Mouse (Mus musculus): ENCODE data around the gene Aurkaip1. TPM values are rescaled to one million over a fixed set of nuclear protein-coding genes. Genes with fewer than 3 reads are reported as not detected.

Aurkaip1 gene
- polyA plus RNA-seq, 1 experiment from 2014 or later, result 170 TPM

DNA sequence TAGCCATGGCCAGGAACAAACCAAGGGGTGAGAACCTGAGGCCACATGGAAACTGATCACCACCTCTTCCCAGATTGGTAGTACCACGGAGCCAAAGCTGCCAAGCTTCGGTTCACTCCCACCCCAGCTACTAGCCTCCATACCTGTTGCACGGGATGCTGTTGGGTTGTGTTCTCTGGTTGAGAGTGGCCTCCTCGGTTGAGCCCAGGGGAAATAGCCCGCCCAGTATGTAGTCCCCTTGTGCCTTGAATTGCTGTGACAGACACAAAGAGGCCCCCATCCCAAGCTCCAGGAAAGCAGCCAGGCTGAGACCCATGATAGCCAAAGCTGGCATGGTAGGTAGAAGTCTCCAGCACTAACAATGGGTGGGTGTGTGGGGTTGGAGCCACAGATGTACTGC is 31.9 kb downstream of the Aurkaip1 start, which contains the start of gene Tas1r3:
Gene Tas1r3 (minus strand): TSS at position 362 of the 400 bp plus-strand sequence.
- Histone ChIP-seq H3K27ac (replicated peaks) (no peak within 1 kb of the TSS), H3K9me3 (no peaks in the 10 kb centered on the region), H3K36me3 (replicated peaks) (peaks cover 66% of the 10 kb centered on the region), H3K27me3 (replicated peaks; ENCODE audit: low read depth, poor library complexity, severe bottlenecking) (no peaks in the 10 kb centered on the region), H3K4me1 (no peaks in the 10 kb centered on the region), H3K4me3 (no peak within 1 kb of the TSS)
- no peak for DNase-seq (ENCODE audit: low spot score)
- 81% methylated on average over 5 of the region's 5 CpGs for WGBS

DNA sequence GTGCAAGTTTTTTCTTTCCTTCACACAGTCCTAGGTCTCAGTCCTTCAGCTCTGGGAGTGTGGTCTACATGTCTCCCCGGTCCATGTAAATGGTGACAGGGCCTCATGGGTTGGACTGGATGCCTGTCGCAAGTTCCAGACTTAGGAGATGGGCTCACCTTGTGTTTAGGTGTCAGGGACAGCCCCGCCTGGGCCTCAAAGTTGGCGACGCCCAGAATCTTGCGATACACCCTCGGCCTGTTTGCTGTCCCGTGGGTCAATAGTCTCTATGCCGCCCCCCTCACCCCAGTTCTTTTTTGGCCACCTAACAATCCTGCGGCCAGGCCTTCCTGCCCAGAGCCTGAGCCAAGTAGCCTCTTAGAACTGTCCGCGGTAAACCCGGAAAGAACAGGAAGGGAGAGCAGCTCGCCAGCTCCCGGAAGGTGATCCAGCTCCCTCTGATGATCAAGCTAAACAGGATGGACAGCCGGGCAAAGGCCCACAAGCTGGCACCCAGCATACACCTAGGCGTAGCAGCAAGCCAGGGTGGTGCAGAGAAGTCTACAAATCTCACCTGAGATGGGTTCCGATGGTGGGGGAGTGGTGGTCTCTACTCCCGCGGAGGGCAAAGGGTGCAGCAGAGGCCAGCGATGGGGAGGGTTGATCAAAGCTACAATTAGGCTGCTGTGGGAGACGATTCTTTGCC is 37.7 kb downstream of the Aurkaip1 start:
- Histone ChIP-seq H3K27me3 (replicated peaks; ENCODE audit: low read depth, poor library complexity, severe bottlenecking) (no peaks in the 10 kb centered on the region), H3K27ac (replicated peaks) (peak overlapping the region; percentile 86), H3K4me3 (peak overlapping the region; percentile 88), H3K9me3 (no peaks in the 10 kb centered on the region), H3K36me3 (replicated peaks) (peaks cover 58% of the 10 kb centered on the region), H3K4me1 (peaks cover 27% of the 10 kb centered on the region)
- 10% methylated on average over 22 of the region's 22 CpGs for WGBS
- DNase-seq (ENCODE audit: low spot score), result no peak

DNA sequence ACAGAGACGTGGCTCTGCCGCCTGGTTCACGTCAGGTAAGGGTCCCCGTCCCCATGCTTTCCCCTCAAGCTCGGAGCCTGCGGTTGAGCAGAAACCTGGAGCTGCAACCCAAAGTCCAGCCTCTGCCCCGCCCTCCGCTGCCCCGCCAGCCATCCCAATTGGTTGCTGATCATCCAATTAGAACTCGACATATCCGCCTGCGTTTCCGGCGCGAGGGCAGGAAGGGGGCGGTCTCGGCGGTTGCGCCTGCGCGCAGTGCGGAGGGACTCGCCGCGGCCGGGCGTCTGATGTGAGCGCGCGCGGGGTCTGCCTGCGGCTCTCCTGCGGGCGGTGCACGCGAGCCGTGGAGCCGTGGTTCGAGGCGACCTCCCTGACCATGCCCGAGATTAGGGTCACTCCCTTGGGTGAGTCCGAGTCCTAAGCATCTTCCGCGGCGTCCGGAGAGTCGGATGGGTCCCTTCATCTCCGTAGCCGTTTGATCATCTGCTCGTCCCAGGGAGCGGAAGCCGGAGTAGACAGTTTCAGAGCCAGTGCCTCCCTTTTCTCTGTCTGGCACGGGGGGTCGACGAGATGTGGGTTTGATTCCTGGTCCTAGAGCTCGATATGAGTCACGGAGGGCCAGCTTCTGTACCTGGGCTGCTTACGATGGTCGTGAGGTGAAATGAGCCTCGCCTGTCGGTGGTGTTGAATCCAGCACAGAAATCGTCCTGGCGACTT is 38.4 kb downstream of the Aurkaip1 start, which contains the start of the genes Cptp and Ints11:
Gene Cptp (minus strand): TSS at position 124 of the 717 bp plus-strand sequence.
Gene Ints11 (plus strand): TSS at position 230 of the 717 bp plus-strand sequence.
- H3K9me3 ChIP-seq, result no peaks in the 10 kb centered on the region
- H3K4me3 ChIP-seq, result peak within 1 kb of the TSS; percentile 88
- peak within 1 kb of the TSS; percentile 86 for H3K27ac ChIP-seq (replicated peaks)
- under 1% methylated on average over 63 of the region's 63 CpGs for WGBS
- no peaks in the 10 kb centered on the region for H3K27me3 ChIP-seq (replicated peaks; ENCODE audit: low read depth, poor library complexity, severe bottlenecking)
- peaks cover 27% of the 10 kb centered on the region for H3K4me1 ChIP-seq
- H3K36me3 ChIP-seq (replicated peaks), result peaks cover 61% of the 10 kb centered on the region
- peak; percentile 98 for DNase-seq (ENCODE audit: low spot score)

DNA sequence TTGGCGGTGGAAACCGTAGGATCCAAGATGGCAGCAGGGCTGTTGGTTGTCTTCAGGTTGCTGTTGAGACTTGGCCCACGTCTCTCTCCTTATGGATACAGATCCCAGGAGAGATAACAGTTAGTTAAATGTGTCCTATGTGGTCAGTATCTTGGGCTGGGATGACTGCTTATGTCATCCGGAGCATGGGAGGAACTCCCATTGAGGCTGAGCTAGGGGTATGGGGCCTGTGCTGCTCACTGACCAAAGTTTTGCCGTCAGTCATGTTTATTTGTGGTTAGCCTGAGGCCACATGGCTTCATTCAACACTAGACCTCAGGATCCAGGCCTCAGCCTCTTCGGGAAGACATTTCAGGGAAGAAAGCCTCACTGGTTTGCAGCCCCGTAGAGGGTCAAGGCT is 40.3 kb downstream of the Aurkaip1 start:
- H3K4me1 ChIP-seq, result peaks cover 27% of the 10 kb centered on the region
- H3K36me3 ChIP-seq (replicated peaks), result peaks cover 61% of the 10 kb centered on the region
- no peak overlapping the region for H3K4me3 ChIP-seq
- no peak for DNase-seq (ENCODE audit: low spot score)
- 92% methylated on average over 7 of the region's 7 CpGs for WGBS
- H3K27ac ChIP-seq (replicated peaks), result no peak overlapping the region
- H3K9me3 ChIP-seq, result no peaks in the 10 kb centered on the region
- no peaks in the 10 kb centered on the region for H3K27me3 ChIP-seq (replicated peaks; ENCODE audit: low read depth, poor library complexity, severe bottlenecking)

Small RNA genes lying within 50 kb of the gene (microRNA-seq; reads per million reads assigned to microRNA genes)
- not detected for gene Gm27743

Other genes starting within 250 kb of the Aurkaip1 start
- gene Slc35e2, start 229.9 kb upstream of the Aurkaip1 start, polyA plus RNA-seq (2016; fragmentation: Nextera tagmentation; extraction: Ambion mirVana), result 13.5 and 13.7 TPM in 2 replicates
- gene Cdk11b, start 206.4 kb upstream of the Aurkaip1 start, polyA plus RNA-seq (2016; fragmentation: Nextera tagmentation; extraction: Ambion mirVana), result 77.7 and 79.9 TPM in 2 replicates
- gene Gm10563, start 185.9 kb upstream of the Aurkaip1 start, polyA plus RNA-seq (2016; fragmentation: Nextera tagmentation; extraction: Ambion mirVana), result not detected in 2 replicates
- gene Mmp23, start 177.9 kb upstream of the Aurkaip1 start, polyA plus RNA-seq (2016; fragmentation: Nextera tagmentation; extraction: Ambion mirVana), result 5.8 and 7.4 TPM in 2 replicates
- gene Mib2, start 162.1 kb upstream of the Aurkaip1 start, polyA plus RNA-seq (2016; fragmentation: Nextera tagmentation; extraction: Ambion mirVana), result 19.3 and 20.0 TPM in 2 replicates
- gene Fndc10, start 136.9 kb upstream of the Aurkaip1 start, polyA plus RNA-seq (2016; fragmentation: Nextera tagmentation; extraction: Ambion mirVana), result 1.5 and 1.8 TPM in 2 replicates
- gene Ssu72, start 126.5 kb upstream of the Aurkaip1 start, polyA plus RNA-seq (2016; fragmentation: Nextera tagmentation; extraction: Ambion mirVana), result 158 and 167 TPM in 2 replicates
- 0.53 and 0.79 TPM in 2 replicates for gene Tmem240, start 96.5 kb upstream of the Aurkaip1 start, polyA plus RNA-seq (2016; fragmentation: Nextera tagmentation; extraction: Ambion mirVana)
- 132 and 137 TPM in 2 replicates for gene Atad3a, start 70.2 kb upstream of the Aurkaip1 start, polyA plus RNA-seq (2016; fragmentation: Nextera tagmentation; extraction: Ambion mirVana)
- 8.6 and 9.3 TPM in 2 replicates for gene Vwa1, start 56.6 kb upstream of the Aurkaip1 start, polyA plus RNA-seq (2016; fragmentation: Nextera tagmentation; extraction: Ambion mirVana)
- 0.59 and 0.61 TPM in 2 replicates for gene Tmem88b, start 45.4 kb upstream of the Aurkaip1 start, polyA plus RNA-seq (2016; fragmentation: Nextera tagmentation; extraction: Ambion mirVana)
- 0.20 TPM in 1 of 2 replicates, not detected in the other for gene Ankrd65, start 40.8 kb upstream of the Aurkaip1 start, polyA plus RNA-seq (2016; fragmentation: Nextera tagmentation; extraction: Ambion mirVana)
- gene Mrpl20, start 28.4 kb upstream of the Aurkaip1 start, polyA plus RNA-seq (2016; fragmentation: Nextera tagmentation; extraction: Ambion mirVana), result 254 and 259 TPM in 2 replicates
- 179 and 187 TPM in 2 replicates for gene Ccnl2, start 18.8 kb upstream of the Aurkaip1 start, polyA plus RNA-seq (2016; fragmentation: Nextera tagmentation; extraction: Ambion mirVana)
- 43.6 and 43.9 TPM in 2 replicates for gene Mxra8, start 8.4 kb downstream of the Aurkaip1 start, polyA plus RNA-seq (2016; fragmentation: Nextera tagmentation; extraction: Ambion mirVana)
- gene Dvl1, start 16.1 kb downstream of the Aurkaip1 start, polyA plus RNA-seq (2016; fragmentation: Nextera tagmentation; extraction: Ambion mirVana), result 4.3 and 5.0 TPM in 2 replicates
- 0.29 and 0.43 TPM in 2 replicates for gene Tas1r3, start 32.1 kb downstream of the Aurkaip1 start, polyA plus RNA-seq (2016; fragmentation: Nextera tagmentation; extraction: Ambion mirVana)
- 18.6 and 19.4 TPM in 2 replicates for gene Cptp, start 38.2 kb downstream of the Aurkaip1 start, polyA plus RNA-seq (2016; fragmentation: Nextera tagmentation; extraction: Ambion mirVana)
- gene Ints11, start 38.3 kb downstream of the Aurkaip1 start, polyA plus RNA-seq (2016; fragmentation: Nextera tagmentation; extraction: Ambion mirVana), result 97.9 and 109 TPM in 2 replicates
- gene Pusl1, start 60.5 kb downstream of the Aurkaip1 start, polyA plus RNA-seq (2016; fragmentation: Nextera tagmentation; extraction: Ambion mirVana), result 50.1 and 52.7 TPM in 2 replicates
- 24.1 and 28.0 TPM in 2 replicates for gene Acap3, start 60.5 kb downstream of the Aurkaip1 start, polyA plus RNA-seq (2016; fragmentation: Nextera tagmentation; extraction: Ambion mirVana)
- 146 and 151 TPM in 2 replicates for gene Ube2j2, start 112.6 kb downstream of the Aurkaip1 start, polyA plus RNA-seq (2016; fragmentation: Nextera tagmentation; extraction: Ambion mirVana)
- 22.7 and 23.6 TPM in 2 replicates for gene C1qtnf12, start 131.0 kb downstream of the Aurkaip1 start, polyA plus RNA-seq (2016; fragmentation: Nextera tagmentation; extraction: Ambion mirVana)
- gene B3galt6, start 161.4 kb downstream of the Aurkaip1 start, polyA plus RNA-seq (2016; fragmentation: Nextera tagmentation; extraction: Ambion mirVana), result 12.7 and 15.7 TPM in 2 replicates
- gene Sdf4, start 161.6 kb downstream of the Aurkaip1 start, polyA plus RNA-seq (2016; fragmentation: Nextera tagmentation; extraction: Ambion mirVana), result 132 and 138 TPM in 2 replicates
- gene Tnfrsf4, start 182.6 kb downstream of the Aurkaip1 start, polyA plus RNA-seq (2016; fragmentation: Nextera tagmentation; extraction: Ambion mirVana), result 1.1 and 1.4 TPM in 2 replicates
- gene Tnfrsf18, start 194.9 kb downstream of the Aurkaip1 start, polyA plus RNA-seq (2016; fragmentation: Nextera tagmentation; extraction: Ambion mirVana), result 1.2 and 1.4 TPM in 2 replicates
- 0.69 and 0.95 TPM in 2 replicates for gene Ttll10, start 228.1 kb downstream of the Aurkaip1 start, polyA plus RNA-seq (2016; fragmentation: Nextera tagmentation; extraction: Ambion mirVana)